Mouse (Mus musculus): ENCODE measurements around the gene S1pr2. TPM values are rescaled to one million over a fixed set of nuclear protein-coding genes. Genes with fewer than 3 reads are reported as not detected.
"Not testable (repeated sequence)": the region's sequence is repeated elsewhere in the genome, so short reads cannot be mapped to it uniquely, and the experiment has no call there.

The S1pr2 gene
- total RNA-seq, 2 experiments from 2014 or later: 10.2 to 11.0 TPM

DNA sequence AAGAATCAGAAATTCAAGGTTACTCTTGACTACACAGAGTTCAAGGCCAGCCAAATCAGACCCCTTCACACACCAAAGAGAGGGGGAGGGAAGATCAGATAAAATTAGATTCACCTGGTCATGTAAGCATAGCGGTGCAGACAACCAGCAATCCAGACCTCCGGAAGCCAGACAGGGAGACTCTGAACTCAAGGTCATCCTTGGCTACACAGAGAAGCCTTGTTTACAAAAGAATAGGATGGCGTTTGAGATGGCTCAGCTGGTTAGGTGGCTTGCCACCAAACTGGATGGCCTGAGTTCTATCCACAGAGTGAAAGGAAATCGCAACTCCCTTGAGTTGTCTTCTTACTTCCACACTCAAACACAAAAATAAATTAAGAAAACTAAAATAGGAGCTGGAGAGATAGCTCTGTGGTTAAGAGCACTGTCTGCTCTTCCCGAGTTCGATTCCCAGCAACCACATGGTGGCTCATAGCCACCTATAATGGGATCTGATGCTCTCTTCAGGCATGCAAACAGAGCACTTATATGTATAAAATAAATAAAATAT lies 25.1 kb upstream of the S1pr2 start:
- intact Hi-C loops (cut with DNase I): loop anchor here (2.0 kb wide), 3 partner anchors 27 to 101 kb away; partner anchors contain the start of gene Icam4

DNA sequence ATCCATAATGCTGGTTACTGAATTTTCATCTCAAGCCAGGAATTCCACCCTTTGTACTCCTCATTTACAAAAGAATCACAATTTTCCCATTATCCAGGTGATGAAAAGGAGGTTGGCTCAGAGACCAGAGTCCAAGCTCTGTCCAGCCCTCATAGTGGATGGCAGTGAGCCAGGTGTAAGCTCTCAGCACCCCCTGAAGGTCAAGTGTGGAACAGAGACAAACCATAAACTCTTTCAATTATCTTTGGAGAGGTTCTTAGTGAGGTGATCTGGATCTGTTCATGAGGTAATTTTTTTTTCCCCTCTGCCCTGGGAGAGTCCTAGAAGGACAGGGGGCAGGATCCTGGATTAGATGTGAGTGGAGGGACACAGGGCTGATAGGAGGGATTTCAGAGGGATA lies 24.2 kb upstream of the S1pr2 start:
- DNase-seq: peak; percentile 40 to 52
- intact Hi-C loops (cut with DNase I): loop anchor here (1.0 to 2.0 kb wide), 2 partner anchors 24 to 100 kb away; no protein-coding TSS in a partner anchor

More for the DNA sequence above, 25.1 kb upstream of the S1pr2 start:
- peak in 1 of 2 experiments; percentile 36 for DNase-seq

DNA sequence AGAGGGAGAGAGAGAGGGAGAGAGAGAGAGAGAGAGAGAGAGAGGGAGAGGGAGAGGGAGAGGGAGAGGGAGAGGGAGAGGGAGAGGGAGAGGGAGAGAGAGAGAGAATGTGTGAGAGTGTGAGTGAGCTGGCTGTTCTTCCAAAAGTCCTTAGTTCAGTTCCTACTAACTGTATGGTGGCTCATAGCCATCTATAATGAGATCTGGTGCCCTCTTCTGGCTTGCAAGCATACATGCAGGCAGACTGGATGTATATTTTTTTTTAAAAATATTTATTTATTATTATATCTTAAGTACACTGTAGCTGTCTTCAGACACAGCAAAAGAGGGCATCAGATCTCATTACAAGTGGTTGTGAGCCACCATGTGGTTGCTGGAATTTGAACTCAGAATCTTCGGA lies 21.8 kb upstream of the S1pr2 start:
- DNase-seq: not testable (repeated sequence)
- intact Hi-C loops (cut with DNase I): loop anchor here (5.0 kb wide), 1 partner anchor 81 kb away; no protein-coding TSS in a partner anchor

DNA sequence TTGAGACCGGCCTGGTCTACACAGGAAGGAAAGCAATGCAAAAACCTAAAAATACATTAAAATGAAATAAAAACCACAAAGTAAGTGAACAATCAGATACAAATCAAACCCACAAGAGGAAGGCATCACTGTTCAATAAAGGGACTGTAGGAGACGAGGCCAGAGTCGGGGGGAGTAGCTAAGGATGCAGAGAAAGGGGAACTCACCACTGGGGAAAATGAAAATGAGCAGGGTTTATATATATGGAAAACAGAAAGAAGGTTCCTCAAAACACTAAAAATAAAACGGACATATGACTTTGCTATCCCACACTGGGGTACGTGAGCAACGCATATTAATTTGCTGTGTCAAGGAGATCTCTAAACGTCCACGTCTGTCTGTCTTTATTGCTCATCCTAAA lies 20.5 kb upstream of the S1pr2 start:
- intact Hi-C loops (cut with DNase I): loop anchor here (5.0 kb wide), 1 partner anchor 80 kb away; no protein-coding TSS in a partner anchor
- DNase-seq: no peak

DNA sequence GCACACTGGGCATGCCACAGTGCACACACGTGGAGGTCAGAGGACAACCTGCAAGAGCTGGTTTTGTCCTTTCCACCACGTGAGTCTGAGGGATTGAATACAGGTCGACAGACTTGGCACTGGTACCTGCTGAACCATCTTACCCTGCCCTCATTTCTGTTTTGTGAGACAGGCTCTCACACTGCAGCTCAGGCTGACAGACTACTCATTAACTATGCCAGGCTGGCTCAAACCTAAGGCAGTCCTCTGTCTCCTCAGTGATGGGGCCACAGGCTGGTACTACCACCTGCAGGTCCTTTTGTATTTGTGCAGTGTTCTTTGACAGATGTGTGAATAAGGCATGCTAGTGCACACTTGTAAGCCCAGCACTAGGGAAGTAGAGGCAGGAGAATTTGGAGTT lies 18.5 kb upstream of the S1pr2 start:
- DNase-seq: no peak
- intact Hi-C loops (cut with DNase I): loop anchor here (5.0 kb wide), 1 partner anchor 78 kb away; no protein-coding TSS in a partner anchor

DNA sequence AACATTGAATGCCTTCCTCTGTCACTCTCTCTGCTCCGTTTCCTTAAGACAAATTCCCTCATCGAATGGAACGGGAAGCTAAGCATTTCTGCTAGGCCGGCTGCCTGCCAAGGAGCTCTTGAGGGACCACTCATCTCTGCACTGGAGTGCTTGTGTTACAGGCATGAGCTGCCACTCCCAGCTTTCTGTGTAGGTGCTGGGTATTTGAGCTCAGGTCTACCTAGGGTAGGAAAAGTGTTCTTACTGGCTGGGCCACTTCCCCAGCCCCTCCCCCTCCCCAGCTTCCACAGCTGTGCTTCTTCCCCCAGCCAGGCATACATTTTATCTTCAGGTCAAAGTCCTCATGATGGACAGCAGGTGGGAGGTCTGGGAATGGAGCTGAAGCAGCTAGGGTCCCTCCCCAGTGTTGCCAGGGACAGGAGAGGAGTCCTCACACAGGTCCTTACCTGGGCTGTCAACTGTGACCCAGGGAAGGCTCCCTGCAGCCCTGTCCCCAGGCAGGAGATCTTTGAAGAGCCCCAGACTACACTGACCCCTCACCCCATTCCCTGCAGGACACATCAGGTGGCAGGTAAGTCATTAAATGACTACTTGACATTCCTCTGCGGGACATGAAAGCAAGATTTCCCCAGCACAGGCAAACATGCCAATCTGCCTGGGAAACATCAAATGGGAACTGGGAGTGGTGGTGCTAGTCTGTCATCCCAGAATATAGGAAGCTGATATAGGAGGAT lies 16.8 kb upstream of the S1pr2 start:
- DNase-seq: no peak
- intact Hi-C loops (cut with DNase I): no loop called here

DNA sequence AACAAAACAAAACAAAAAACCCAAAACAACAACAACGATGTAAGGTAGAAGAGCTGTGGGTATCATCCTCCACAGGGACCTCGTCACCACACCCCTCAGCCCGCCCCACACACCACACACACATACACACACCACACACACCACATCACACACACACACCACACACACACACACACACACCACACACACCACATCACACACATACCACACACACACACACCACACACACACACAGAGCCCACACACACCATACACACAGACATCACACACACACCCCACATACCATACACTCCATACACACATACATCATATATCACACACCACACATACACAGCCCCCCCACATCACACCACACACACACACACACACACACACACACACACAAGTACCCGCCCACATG lies 15.0 kb upstream of the S1pr2 start:
- DNase-seq: no peak
- intact Hi-C loops (cut with DNase I): no loop called here

DNA sequence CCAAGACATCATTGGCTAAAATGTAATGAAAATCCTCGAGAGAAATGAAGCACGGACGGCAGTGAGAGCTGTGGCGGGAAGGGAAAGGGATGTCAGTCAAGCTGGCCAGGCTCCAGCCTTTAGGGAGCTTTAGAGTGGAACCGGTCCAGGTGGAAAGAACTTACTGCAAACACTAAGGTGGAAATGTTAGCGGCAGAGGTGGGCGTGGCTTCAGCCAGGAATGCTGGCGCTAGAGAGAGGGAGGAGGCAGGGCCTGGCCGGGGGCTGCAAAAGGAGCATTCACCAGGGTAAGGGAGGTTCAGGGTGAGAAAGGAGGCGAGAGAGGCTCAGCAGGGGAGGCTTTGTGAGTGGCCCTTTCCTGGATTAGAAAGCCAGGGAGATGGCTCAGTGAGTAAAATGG lies 14.3 kb upstream of the S1pr2 start:
- DNase-seq: peak in 1 of 2 experiments; percentile 35
- intact Hi-C loops (cut with DNase I): no loop called here

DNA sequence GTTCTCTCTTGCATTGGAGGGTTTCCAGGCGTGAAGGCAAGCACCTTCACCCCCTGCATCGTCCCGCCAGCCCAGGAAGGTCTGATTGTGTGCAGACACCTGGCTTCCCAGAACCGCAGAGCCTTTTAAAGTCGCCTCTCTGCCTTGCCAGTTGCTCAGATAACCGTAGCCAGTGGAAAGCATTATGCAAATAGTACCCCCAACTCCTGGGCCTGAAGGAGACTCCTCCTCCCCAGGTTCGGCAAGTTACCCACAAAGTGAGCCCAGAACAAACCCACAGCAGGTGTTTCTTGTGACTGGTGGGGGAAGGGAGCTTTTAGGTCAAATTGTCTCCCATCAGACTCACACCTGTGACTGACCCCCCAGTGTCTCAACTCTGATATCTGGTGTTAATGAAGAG lies 11.4 kb upstream of the S1pr2 start:
- intact Hi-C loops (cut with DNase I): no loop called here
- DNase-seq: no peak

DNA sequence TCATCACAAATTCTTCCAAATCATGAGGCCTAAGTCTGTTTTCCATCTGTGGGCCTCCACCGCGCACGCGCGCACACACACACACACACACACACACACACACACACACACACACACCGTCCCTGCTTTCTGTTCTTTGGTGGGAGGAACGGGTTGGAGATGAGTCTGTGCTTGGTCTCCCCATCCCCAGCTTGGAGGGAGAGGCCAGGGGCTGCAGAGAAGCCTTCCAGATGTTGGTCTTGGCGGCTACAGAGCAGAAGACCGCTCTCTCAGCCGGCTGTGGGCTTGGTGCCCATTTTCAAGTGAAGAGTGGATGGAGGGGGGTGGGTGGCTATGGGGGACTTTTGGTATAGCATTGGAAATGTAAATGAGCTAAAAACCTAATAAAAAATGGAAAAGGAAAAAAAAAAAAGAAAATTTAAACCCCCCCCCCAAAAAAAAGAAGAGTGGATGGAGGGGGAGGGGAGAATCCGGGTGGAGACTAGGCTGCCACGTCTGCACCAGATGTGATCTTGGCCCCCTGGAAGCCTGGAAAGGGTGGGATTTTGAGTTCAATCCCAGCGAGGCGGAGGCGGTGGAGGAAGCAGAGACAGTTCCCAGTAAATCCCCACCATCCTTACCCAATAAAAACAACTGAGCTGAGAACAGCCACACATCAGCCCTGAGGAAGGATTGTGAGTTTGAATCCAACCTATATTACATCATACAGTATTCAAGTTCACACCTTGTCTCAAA lies 10.5 kb upstream of the S1pr2 start:
- peak; percentile 73 to 77 for DNase-seq
- intact Hi-C loops (cut with DNase I): no loop called here

DNA sequence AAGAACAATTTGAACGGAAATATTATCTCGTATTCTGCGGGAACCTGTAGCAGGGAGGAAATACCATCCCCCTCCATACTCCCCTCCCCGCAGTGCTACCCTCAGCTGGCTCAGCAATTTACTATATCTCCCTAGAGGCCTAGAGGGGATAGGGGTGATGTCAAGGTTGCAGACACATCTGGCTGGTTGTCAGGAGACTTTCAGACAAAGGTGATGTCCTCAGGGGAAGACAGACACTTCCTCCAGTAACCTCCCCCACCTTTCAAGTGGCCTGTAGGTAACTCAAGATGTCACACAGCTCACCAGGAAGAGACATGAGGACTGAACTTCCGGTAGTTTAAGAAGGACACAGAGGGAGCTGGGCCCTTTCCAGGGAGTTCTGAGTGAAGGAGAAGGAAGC lies 6.6 kb upstream of the S1pr2 start:
- intact Hi-C loops (cut with DNase I): no loop called here
- no peak for DNase-seq

DNA sequence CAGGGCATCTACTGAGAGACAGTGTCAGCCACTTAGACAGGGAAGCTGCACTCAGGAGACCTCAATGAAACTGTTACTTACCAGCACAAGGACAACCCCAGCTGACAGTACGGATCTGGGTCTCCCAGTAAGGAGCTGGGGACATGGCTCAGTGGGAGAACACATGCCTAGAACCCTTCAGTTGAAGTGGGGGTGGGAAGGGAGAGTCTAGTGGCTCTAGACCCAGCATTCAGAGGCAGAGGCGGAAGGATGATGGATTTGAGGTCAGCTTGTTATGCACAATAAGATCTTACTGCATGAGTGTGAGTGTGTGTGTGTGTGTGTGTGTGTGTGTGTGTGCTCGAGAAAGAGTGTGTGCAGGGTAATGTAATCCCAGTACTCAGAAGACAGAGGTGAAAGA lies 5.6 kb upstream of the S1pr2 start:
- no peak for DNase-seq
- intact Hi-C loops (cut with DNase I): no loop called here

DNA sequence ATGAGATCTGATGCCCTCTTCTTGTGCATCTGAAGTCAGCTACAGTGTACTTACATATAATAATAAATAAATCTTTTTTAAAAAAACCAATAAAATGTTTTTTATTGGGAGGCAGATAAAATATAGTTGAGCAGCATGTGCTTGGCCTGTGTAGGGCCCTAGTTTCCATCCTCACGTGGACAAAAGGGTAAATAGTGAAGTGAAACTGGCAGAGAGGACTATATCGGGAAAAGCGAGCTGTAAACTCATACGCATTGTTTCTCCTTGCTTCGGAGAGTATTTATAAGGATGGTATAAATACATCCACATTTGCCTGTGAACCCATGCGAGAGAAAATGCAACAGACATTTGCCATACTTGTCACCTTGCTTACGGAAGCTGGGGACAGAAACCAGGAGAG lies 3.2 kb upstream of the S1pr2 start:
- no peak for DNase-seq
- intact Hi-C loops (cut with DNase I): no loop called here

DNA sequence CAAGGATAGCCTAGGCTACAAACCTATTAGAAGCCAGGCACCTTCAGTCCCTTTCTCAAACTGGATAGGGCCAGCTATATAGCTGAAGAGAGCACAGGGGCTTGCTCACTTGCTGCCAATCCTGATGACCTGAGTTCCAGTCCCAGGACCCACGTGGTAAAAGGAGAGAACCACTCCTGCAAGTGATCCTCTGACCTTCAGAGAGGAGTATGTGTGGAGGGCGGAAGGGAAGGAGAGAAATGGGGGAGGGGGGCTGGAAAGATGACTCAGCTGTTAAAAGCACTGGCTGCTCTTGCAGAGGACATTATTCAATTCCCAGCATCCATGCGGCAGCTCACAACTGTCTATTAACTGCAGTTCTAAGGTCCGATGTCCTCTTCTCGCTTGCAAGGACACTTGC lies 2.6 kb upstream of the S1pr2 start:
- DNase-seq: no peak
- intact Hi-C loops (cut with DNase I): no loop called here

DNA sequence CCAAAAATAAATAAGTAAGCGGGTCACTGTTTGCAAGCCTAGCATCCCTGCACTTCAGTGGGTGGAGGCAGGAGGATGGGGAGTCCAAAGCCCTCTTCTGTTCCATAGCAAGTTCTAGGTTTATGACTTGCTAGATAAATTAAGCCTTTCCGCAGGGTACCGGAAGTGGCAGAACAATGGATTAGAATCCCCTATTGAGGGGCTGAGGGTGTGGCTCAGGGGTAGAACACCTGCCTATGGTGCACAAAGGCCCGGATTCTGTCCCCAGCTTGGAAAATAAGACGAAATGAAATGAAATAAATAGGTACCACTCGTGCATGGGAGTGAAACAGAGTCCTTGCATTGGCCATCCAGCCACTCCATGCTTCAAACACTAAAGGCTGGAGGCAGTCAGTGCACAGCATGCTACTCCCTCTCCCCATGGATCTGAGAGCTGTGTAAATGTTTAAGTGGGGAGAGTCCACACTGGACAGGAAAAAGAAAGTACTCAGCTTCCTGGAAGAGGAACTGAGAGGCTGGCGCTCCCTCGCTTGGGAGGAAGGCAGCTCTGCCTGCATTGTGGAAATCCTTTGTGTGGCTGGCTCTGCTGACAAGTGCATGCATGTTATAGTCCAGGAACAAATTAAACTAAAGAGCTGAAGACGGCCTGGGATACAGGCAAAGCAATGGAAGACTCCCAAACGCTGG lies 2.0 kb upstream of the S1pr2 start:
- DNase-seq: no peak

DNA sequence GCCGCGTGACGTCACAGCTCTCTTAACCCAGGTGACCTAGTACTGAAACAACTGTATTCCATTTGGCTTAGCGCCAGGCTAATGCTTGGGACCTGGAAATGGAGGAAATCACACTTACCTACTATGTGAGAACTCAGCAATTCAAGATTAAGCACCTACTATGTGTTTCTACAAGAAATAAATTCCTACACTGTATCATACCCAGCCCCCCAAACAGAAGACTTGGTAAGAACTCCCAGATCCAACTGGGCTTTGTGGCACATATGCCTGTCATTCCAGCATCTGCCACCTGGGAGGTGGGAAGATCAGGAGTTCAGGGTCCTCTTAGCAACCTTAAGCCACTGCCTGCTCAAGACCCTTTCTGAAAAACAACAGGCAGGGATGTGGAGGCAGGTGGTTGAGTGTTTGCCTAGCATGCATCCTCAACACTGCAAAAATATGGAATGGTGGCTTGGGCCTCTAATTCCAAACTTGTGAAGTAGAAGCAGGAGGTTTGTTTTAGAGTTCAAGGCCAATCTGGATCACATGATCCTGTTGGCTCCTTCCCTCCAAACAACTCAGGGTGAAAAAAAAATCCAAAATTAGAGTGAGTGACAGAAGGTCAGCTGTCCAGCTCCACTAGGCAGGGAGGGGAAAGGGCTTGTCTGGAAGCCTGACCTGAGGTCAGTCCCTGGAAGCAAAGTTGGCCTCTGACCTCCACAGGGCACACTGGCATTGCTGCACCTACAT lies 544 bp upstream of the S1pr2 start:
- no peak for DNase-seq
- intact Hi-C loops (cut with DNase I): loop anchor here (1.0 kb wide), 1 partner anchor 23 kb away; no protein-coding TSS in a partner anchor

More for the DNA sequence above, 2.0 kb upstream of the S1pr2 start:
- intact Hi-C loops (cut with DNase I): no loop called here

DNA sequence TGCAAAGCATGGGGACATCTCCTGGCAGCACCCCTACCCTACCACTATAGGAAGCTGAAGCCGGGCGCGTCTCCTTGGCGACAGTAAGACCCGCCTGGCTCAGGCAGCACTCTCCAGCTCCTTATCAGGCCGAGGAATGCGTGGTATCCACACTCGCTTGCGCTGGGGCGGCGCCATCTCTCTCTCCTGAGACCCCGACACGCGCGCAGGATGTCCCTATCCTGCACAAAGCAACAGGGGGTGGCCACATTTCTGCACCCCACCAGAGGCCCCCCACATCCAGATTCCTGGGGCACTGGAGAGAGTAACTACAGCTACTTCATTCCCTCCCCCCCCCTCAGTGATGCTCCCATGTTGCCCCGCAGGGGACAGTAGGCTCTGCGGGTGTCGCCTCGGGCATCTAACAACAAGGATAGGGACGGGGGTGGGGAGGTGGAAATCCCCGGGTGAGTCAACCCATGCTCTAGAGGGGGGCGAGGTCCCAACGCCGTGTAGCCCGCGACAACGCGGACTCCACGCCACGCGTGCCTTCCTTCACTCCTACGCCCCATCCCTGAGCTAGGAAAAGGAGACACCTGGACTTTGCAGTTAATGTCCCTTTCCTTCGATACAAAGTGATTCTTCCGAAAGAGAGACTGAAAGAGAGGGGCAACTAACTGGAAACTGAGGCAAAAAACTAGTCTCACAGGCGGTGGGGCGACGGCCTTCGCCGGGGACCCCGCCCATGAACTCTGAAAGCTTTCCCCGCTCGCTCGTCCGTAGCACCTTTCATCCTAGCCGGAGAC lies 958 bp downstream of the S1pr2 start:
- DNase-seq: peak; percentile 73 to 77
- intact Hi-C loops (cut with DNase I): no loop called here

DNA sequence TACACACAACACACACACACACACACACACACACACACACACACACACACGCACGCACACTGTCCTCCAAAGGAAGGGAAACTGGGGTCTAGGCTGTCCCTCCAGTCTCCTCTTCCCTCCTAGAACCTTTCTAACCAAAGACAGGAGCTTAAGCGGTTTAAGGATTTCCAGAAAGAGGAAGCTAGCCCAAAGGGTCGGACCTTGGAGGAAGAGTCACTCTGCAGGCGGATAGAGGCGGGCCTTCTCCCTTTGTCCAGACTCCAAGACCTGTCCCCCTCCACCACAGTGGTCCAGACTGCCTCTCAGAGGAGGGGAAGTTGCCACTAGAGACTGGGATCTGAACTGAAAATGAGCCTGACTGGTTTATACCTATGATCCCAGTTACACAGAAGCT lies 2.9 kb downstream of the S1pr2 start:
- intact Hi-C loops (cut with DNase I): no loop called here
- peak; percentile 55 to 60 for DNase-seq

DNA sequence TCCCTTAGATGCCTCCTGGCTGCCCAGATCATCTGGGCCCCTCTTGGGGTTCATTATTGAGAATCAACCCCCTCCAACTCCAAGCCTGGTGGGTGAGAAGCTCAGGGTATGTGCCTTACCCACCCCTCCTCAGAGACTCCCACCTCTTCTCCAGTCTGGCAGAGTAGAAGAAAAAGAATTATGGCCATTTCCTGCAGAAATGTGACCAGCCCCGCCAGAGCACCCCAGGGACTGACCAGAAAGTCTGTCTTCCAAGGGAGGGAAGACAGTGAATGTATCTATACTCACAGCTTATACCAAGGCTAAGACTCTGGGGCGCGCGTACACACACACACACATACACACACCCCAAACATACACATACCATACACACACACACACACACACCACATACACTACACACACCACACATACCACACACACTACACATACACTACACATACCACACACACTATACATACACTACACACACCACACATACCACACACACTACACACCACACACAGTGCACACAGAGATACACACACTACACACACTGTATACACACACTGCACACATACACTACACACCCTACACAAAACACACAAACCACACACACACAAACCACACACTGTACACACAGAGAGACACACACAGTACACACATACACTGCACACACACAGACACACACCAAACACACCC lies 3.4 kb downstream of the S1pr2 start:
- intact Hi-C loops (cut with DNase I): no loop called here
- DNase-seq: no peak

Data from heart, postnatal 10 days (tissue).